Mouse (Mus musculus): ENCODE results near the gene Olfr661.

GRCm38 (mm10) chr7:104666453-104666852 is 19.8 kb upstream of the Olfr661 start, which contains the start of gene Olfr659:
- TF ChIP-seq POLR2A (IDR thresholded peaks at IDR 0.05; ENCODE audit: borderline replicate concordance, insufficient read depth, low read length) (no peak), CTCF (IDR thresholded peaks at IDR 0.05; ENCODE audit: borderline replicate concordance, insufficient read depth, low read depth, low read length) (no peak)
